Mouse (Mus musculus) thymus, adult 2 months (tissue): Measurements from ENCODE around the gene Atp8a2. TPM values are rescaled to one million over a fixed set of nuclear protein-coding genes. Genes with fewer than 3 reads are reported as not detected.
"Not testable (repeated sequence)": the region's sequence is repeated elsewhere in the genome, so short reads cannot be mapped to it uniquely, and the experiment has no call there.

Experiments used
- DNase-seq: peaks from one replicate; pipeline ENCODE4 v3.0.0; 2021
- H3K27ac ChIP-seq: fragments of 200-500 bp; 2 replicates; pipeline ENCODE4 v1.5.1; 2012; ENCODE audit warnings: low read length, control low read depth; ENCODE audit not compliant: control insufficient read depth, insufficient read depth
- H3K27me3 ChIP-seq: fragments of 200-500 bp; 2 replicates; pipeline ENCODE4 v1.6.1; 2012; ENCODE audit warnings: mild to moderate bottlenecking, low read length, moderate library complexity, mixed read lengths; ENCODE audit not compliant: control insufficient read depth, insufficient read depth
- H3K36me3 ChIP-seq: fragments of 200-500 bp; 2 replicates; pipeline ENCODE4 v1.6.1; 2012; ENCODE audit warnings: mild to moderate bottlenecking, low read length, moderate library complexity; ENCODE audit not compliant: control insufficient read depth, insufficient read depth
- H3K4me1 ChIP-seq: fragments of 200-500 bp; replicated peaks from 2 replicates; pipeline ENCODE4 v1.6.1; 2012; ENCODE audit warnings: low read length; ENCODE audit not compliant: control insufficient read depth, insufficient read depth
- H3K4me3 ChIP-seq: fragments of 200-500 bp; 2 replicates; pipeline ENCODE4 v1.5.1; 2012; ENCODE audit warnings: mild to moderate bottlenecking, low read length, control low read depth, moderate library complexity; ENCODE audit not compliant: control insufficient read depth, insufficient read depth
- CTCF ChIP-seq: fragments of 200-500 bp; IDR thresholded peaks from 2 replicates; pipeline ENCODE4 v1.5.1; 2012; ENCODE audit warnings: mild to moderate bottlenecking, control low read depth, low read length, moderate library complexity, borderline replicate concordance; ENCODE audit not compliant: control insufficient read depth, poor library complexity, insufficient read depth; ENCODE audit errors: extremely low read depth
- POLR2A ChIP-seq: fragments of 200-500 bp; IDR thresholded peaks from 2 replicates; pipeline ENCODE4 v1.6.1; 2012; ENCODE audit warnings: mild to moderate bottlenecking, low read length, control low read depth, moderate library complexity; ENCODE audit not compliant: control insufficient read depth, poor library complexity, insufficient read depth; ENCODE audit errors: extremely low read depth
- WGBS: fragments of 180-500 bp; shearing (Covaris S2); methylation state at CpG from one replicate; pipeline ENCODE4 v1.1.7; 2018; 5-methylcytosine and 5-hydroxymethylcytosine counted together
- polyA plus RNA-seq: library from polyadenylated mRNA; depleted of rRNA; stranded (reverse); fragments of >200 nt; gene quantifications from 2 replicates; pipeline ENCODE4 v1.2.3, GENCODE M21; 2012

Atp8a2 gene
- polyA plus RNA-seq, 1 experiment, result 0.38 TPM

DNA sequence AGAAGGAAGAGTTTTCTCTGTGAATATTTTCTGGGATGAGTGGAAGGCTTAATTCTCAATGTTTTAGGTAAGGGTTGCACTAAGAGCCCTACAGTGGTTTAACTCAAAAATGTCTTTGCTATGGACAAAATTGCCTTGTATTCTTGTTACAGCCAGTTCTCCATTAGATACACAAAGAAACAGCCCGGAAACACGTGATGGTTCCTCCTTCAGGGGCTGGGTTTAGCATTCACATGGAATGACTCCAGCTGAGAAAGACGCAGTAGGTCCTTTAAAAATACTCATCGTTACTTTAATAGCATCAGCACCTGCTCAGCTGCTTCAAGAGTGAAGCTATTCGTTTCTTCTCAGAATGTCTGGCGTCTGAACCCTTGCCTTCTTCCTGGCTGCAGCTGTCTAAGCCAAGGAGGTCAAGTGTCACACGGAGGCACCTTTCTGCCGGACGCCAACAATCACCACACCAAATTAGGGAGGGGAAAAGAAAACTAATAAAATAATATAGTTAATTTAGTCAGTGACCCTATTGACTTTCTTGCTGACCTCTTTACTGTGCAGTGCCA lies 572.6 kb downstream of the Atp8a2 start:
- Histone ChIP-seq H3K36me3 (no peaks in the 10 kb centered on the region), H3K4me1 (no peaks in the 10 kb centered on the region), H3K4me3 (no peak overlapping the region), H3K27me3 (no peaks in the 10 kb centered on the region; the same call in 1 of the 2 replicates), H3K27ac (no peak overlapping the region)
- WGBS, result 66% methylated on average over 9 of the region's 9 CpGs
- DNase-seq, result no peak
- no peak for TF ChIP-seq CTCF
- TF ChIP-seq POLR2A, result no peak

DNA sequence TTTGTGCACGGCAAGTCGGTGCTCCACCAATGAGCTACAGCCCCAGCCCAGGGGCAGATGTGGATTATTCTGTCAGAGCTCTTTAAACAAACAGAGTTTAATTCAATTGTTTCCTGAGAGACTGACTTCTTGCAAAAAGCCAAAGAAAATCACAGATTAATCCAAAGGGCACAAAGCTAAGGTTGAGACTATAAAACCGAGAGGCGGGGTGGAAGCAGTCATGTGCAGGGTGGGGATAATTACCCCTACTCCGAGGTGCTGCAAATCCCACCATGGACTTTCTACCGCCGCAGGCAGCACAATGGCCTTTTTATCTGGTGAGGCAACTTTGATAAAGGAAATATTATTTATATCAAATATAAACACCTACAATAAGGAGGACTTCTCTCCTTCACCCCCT lies 580.2 kb downstream of the Atp8a2 start:
- H3K4me1 ChIP-seq, result no peaks in the 10 kb centered on the region
- 96% methylated on average over 7 of the region's 7 CpGs for WGBS
- TF ChIP-seq CTCF (no peak), POLR2A (no peak)
- H3K4me3 ChIP-seq, result no peak overlapping the region
- H3K27me3 ChIP-seq, result no peaks in the 10 kb centered on the region
- no peak for DNase-seq
- H3K36me3 ChIP-seq, result no peaks in the 10 kb centered on the region
- no peak overlapping the region for H3K27ac ChIP-seq

DNA sequence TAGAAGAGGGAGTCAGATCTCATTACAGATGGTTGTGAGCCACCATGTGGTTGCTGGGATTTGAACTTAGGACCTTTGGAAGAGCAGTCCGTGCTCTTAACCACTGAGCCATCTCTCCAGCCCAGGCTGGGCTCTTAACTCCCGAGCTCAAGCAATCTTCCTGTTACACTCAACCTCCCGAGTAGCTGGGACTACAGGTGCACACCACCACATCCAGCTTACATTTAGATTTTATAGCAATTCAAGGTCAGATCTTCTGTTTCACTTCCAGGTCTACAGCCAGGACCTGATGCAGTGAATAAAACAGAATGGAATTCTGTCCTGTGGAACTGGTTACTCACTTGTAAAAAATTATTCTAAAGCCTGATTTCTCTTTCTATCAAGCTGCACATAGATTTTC lies 582.8 kb downstream of the Atp8a2 start:
- not testable (repeated sequence) for H3K36me3 ChIP-seq, DNase-seq
- WGBS, result 73% methylated on average over 3 of the region's 3 CpGs

DNA sequence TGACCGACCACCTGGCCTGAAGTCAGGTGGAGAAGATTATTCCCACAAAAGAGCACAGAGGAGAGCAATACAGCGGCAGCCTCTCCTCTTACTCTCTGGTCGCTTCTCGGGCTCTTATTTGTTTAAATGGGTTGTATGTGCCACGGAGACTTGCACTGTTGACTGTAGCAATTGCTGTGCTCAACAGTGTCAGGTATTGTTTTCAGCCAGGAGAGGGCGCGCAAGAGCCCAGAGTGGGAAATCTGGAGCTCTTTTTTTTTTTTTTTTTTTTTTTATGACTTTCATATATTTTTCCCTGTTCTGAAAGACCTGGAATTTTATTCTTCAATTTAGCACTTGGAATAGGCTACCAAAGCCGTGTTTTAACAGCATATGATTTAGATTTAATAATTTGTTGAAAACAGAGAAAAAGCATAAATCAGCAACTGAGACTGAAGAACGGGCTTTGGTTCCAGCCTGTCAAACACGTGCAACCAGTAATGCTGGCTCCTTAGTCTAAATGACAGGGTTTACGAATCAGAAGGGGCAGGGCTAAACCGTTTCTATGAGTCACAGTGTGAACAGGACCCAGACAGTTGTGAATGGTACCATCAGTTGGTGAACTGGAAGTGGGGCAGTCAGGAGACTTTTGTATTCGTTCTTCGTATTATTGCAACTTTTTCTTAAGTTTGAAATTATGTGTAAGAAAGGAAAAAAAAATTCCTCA lies 583.9 kb downstream of the Atp8a2 start:
- Histone ChIP-seq H3K27me3 (no peaks in the 10 kb centered on the region), H3K36me3 (no peaks in the 10 kb centered on the region), H3K27ac (no peak overlapping the region; the same call in 1 of the 2 replicates), H3K4me1 (no peaks in the 10 kb centered on the region), H3K4me3 (no peak overlapping the region)
- 57% methylated on average over 14 of the region's 14 CpGs for WGBS
- TF ChIP-seq CTCF (no peak), POLR2A (no peak)
- peak; percentile 55 for DNase-seq

More for the DNA sequence above, 582.8 kb downstream of the Atp8a2 start:
- not testable (repeated sequence) for H3K27ac ChIP-seq, H3K4me1 ChIP-seq, H3K27me3 ChIP-seq, H3K4me3 ChIP-seq

DNA sequence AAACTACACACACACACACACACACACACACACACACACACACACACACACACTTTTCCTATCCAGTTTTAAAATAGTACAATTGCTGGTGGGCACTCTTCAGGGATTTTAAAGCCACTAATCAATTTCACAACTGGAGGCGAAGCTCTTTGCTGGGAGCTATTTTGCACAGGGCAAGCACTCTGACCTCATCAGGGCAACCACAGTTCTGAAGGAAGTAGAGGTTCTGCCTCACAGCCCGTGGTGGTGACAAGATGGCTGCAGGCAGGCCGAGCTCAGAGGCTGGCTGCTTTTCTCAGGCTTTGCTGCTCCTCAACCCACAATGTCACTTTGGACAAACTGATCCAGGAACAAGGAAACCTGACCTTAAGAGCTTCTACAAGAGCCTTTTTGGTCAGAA lies 590.0 kb downstream of the Atp8a2 start:
- Histone ChIP-seq H3K4me1 (no peaks in the 10 kb centered on the region), H3K4me3 (no peak overlapping the region), H3K36me3 (no peaks in the 10 kb centered on the region), H3K27ac (no peak overlapping the region), H3K27me3 (no peaks in the 10 kb centered on the region)
- TF ChIP-seq POLR2A (no peak), CTCF (no peak)
- 32% methylated on average over 3 of the region's 3 CpGs for WGBS
- DNase-seq, result no peak

DNA sequence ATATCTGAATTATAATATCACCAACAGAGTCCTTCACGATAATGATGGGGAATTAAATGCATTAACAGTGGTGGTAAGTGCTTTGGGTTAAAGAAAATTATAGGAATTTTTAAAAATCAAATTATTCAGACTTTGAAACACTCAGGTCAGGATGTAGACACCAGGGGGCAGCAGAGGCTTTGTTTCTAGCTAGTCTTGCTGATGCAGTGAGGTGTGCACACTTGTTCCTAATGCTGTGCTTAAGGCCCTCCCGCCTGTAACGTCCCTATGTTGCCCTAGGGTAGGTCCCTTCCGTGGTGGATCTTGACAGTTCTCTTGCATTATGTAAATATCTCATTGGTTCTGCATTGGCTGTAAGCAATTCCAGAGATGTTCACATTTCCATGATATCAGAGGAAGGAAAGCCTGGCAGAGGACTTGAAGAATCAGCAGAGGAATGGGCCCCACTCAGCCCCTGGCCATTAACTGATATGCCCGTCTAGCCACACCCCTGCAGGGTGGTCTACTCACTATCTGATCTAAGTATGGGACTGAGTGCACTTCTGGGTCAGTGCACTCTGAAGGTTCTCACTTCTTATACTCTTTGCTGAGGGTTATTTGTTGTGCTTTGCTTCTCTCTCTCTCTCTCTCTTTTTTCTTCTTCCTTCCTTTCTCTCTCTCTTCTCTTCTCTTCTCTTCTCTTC lies 591.2 kb downstream of the Atp8a2 start:
- peak; percentile 75 for DNase-seq
- H3K27ac ChIP-seq, result no peak overlapping the region
- WGBS, result 31% methylated on average over 5 of the region's 5 CpGs
- H3K36me3 ChIP-seq, result no peaks in the 10 kb centered on the region
- H3K27me3 ChIP-seq, result no peaks in the 10 kb centered on the region
- no peak overlapping the region for H3K4me3 ChIP-seq
- no peak for TF ChIP-seq CTCF
- TF ChIP-seq POLR2A, result no peak
- no peaks in the 10 kb centered on the region for H3K4me1 ChIP-seq
